Mouse (Mus musculus) lung, adult 2 months (tissue): Measurements from ENCODE around the gene Zscan26. TPM values are rescaled to one million over a fixed set of nuclear protein-coding genes. Genes with fewer than 3 reads are reported as not detected.
A peak's percentile ranks its signal among the peaks of the same experiment; 100 is the strongest.
"Not testable (repeated sequence)": the region's sequence is repeated elsewhere in the genome, so short reads cannot be mapped to it uniquely, and the experiment has no call there.

Experiments
- DNase-seq: peaks from one replicate; pipeline ENCODE4 v3.0.0; 2022
- H3K4me1 ChIP-seq: fragments of 200-500 bp; 2 replicates; pipeline ENCODE4 v1.6.1; 2011; ENCODE audit warnings: low read length; ENCODE audit not compliant: control insufficient read depth, insufficient read depth
- H3K4me3 ChIP-seq: fragments of 200-500 bp; replicated peaks from 2 replicates; pipeline ENCODE3; 2011; ENCODE audit warnings: low read depth, mild to moderate bottlenecking, control low read depth, low read length; ENCODE audit errors: extremely low read depth
- CTCF ChIP-seq: fragments of 200-500 bp; IDR thresholded peaks from 2 replicates; pipeline ENCODE4 v1.5.1; 2011; ENCODE audit warnings: mild to moderate bottlenecking, low read length, control low read depth; ENCODE audit not compliant: insufficient read depth
- POLR2A ChIP-seq: fragments of 200-500 bp; IDR thresholded peaks from 2 replicates; pipeline ENCODE4 v1.6.1; 2011; ENCODE audit warnings: low read depth, mild to moderate bottlenecking, control low read depth, low read length, borderline replicate concordance; ENCODE audit errors: extremely low read depth
- WGBS: fragments of 180-500 bp; shearing (Covaris S2); methylation state at CpG from one replicate; pipeline ENCODE4 v1.1.7; 2018; 5-methylcytosine and 5-hydroxymethylcytosine counted together
- polyA plus RNA-seq: library from polyadenylated mRNA; depleted of rRNA; stranded (reverse); fragments of >200 nt; gene quantifications from 2 replicates; pipeline ENCODE4 v1.2.3, GENCODE M21; 2012

Zscan26 gene
- polyA plus RNA-seq, 1 experiment: 21.4 TPM

DNA sequence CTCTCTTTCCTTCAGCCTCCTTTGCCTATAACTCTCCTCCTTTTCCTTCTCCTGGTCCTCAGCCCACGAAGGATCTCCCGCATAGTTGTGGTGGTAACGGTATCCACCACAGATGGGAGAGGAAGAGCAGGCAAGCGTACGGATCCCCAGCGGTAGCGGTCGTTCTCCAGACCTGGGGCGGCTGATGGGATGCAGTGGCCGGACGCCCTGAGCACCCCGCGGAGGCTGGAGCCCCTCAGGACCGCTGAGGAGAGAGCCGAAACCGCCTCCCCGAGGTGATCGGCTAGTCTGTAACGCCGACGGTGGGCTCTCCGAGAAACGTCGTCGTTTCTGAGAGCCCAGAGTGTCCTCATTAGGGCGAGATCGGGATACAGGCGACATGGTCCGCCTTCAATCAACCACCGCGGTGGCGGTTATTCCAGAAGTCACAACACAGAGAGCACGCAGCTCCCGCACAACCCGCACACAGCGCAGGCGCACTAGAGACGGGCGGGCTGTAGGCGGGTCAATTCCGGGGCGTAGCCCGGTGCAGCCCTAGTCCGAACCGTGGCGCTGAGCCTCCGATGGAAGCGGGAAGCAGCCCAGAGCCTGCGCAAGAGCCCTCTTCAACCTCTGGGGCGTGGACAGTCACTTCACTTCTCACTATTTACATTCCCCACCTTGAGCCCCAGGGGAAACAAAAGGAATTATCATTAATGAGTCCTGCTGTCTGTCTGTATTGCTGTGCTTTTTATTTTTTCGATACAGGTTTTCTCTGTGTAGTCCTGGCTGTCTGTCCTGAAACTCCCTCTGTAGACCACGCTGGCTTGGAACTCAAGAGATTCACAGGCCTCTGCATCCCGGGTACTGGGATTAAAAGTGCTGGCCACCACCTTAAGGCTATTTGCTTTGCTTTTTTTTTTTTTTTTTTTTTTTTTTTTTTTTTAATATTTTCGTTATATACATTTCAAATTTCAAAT is 14.8 kb upstream of the Zscan26 start, which contains the start of gene Nkapl:
Gene Nkapl (minus strand): TSS at position 449 of the 959 bp plus-strand sequence.
- peak within 1 kb of the TSS; percentile 78 for H3K4me3 ChIP-seq
- peak; percentile 77 for DNase-seq
- peak; percentile 92 for TF ChIP-seq POLR2A
- TF ChIP-seq CTCF: no peak
- no peaks in the 10 kb centered on the region for H3K4me1 ChIP-seq
- 1% methylated on average over 54 of the region's 54 CpGs for WGBS

DNA sequence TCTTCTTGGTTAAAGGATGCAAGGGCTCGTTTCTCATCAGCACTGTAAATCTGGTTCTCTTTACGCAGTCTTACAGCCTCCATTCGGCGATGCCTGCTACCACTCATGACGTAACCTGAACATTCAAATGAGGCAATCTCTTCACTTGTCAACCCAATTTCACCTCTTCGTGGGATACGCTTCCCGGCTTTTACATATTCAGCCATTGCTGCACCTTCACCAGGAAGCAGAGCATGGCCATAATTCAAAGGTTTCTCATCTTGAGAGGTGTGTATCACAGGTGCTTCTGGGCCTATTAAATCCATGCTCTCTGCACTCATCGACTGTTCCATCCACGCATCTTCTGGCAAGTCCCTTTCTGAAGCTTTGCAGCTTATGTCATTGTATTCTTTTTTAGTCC is 13.8 kb upstream of the Zscan26 start:
- WGBS: 88% methylated on average over 10 of the region's 10 CpGs
- Histone ChIP-seq H3K4me3 (no peak overlapping the region), H3K4me1 (no peaks in the 10 kb centered on the region)
- DNase-seq: no peak
- TF ChIP-seq CTCF (no peak), POLR2A (no peak)

DNA sequence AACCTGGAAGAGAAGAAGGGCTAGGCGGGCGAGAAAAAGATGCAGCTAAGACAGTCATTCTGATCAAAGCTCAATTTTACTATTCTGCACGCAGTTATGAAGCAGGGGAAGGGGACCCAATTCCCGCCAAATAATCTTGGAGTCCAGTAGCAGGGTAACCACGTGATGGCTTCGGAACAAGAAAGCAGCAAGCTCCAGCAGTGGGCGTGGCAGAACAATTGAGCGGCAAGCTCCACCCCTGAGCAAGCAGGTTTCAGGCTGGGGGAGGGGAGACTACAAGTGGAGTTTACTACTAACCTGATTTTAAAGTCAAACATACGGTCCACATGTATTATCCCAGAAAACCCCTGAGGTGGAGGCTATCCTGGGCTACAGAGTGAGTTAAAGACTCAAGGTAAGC is 9.0 kb upstream of the Zscan26 start:
- not testable (repeated sequence) for DNase-seq, H3K4me1 ChIP-seq, H3K4me3 ChIP-seq
- WGBS: 56% methylated on average over 9 of the region's 9 CpGs

DNA sequence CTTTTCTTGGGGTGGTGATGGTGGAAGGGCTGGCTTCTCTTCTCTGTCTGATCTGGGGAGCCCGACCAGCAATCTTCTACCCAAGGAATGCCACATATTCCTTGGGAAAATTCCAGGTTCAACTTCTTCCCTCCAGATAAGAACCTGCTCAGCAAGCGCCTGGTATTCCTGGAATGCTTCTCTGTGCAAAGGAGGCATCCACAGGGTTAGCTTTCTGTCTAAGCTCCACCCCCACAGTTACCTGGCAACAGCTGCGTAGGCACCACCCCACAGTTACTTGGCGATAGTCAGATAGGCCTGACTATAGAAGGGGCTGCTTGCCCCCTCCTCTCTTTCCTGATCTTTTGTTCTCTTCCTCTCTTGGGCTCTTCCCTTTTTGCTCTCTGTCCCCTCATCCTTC is 2.8 kb upstream of the Zscan26 start:
- H3K4me3 ChIP-seq: no peak overlapping the region
- WGBS: 15% methylated on average over 4 of the region's 4 CpGs
- no peak for TF ChIP-seq CTCF
- no peak for TF ChIP-seq POLR2A
- peak; percentile 28 for DNase-seq
- H3K4me1 ChIP-seq: 0 out of 2 replicates have a peak, but pooled peaks cover 2% of the 10 kb centered on the region

DNA sequence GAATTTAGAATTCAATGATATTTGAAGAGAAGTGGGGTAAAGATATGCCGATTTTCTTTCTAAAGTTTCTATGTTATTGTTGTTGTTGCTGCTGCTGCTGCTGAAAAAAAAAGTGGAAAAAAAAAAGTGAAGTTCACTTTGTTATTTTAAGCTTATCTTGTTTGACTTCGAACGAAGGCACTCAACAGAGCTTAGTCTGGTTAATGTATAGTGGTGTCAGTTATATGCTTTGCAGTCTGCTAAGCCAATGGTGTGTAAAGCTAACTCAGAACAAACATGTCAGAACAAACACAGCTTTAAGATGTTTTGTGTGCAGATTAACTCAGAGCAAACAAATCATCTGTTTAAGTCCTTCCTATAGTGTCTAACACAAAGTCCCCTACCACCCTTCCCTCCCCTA is 603 bp upstream of the Zscan26 start:
- Histone ChIP-seq H3K4me1 (peaks cover 4% of the 10 kb centered on the region; the same call in 1 of the 2 replicates), H3K4me3 (no peak overlapping the region)
- WGBS: 65% methylated on average over 3 of the region's 3 CpGs
- no peak for TF ChIP-seq CTCF
- no peak for TF ChIP-seq POLR2A
- DNase-seq: no peak

DNA sequence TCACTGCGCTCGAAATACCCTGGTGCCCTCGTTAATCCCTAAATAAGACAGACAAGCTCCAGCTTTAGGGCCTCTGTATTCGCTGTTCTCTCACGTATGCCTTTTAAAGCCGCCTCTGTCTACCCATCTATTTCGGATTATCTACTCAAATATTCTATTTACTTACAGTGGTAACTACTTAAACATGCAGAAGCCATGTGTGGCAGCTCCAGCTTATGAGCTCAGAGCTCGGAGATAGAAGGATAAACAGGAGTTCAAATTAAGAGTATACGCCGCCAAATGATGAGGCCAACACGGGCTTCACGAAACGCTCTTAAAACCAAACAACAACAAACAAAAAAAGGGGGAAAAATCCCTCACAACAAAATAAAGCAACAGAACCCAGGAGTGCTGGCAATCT is 488 bp downstream of the Zscan26 start:
- peaks cover 4% of the 10 kb centered on the region; the same call in 1 of the 2 replicates for H3K4me1 ChIP-seq
- H3K4me3 ChIP-seq: peak overlapping the region; percentile 100
- TF ChIP-seq CTCF (no peak), POLR2A (no peak)
- 2% methylated on average over 13 of the region's 13 CpGs for WGBS
- no peak for DNase-seq

DNA sequence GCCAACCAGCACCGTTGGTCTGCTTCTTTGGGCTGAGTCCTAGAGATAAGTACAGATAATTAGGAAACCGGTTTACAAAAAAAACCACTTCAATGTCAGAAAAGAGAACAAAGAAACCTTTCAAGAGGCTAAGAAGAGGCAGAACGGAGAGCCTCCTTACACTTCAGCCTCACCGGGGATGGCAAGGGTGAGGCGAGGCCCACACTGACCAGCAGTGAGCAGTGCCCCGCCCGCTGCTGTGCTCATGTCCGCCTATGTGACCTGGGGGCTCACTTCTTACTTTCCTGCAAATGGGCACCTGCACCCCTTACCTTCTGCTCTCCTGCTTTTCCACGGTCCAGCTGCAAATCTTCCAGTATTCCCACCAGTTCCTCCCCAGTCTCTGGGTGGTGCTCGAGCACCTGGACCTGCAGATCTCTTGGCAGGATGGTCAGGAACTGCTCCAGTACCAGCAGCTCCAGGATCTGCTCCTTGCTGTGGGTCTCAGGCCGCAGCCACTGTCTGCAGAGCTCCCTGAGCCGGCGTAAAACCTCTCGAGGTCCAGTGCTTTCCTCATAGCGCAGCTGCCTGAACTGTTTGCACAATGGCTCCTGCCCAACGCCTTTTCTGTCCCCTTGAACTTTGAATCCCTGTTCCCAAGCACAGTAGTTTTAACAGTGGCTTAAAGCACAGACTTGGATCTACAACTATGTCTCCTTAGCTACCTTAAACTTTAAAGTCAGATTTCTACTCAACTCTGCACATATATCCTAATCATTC is 5.5 kb downstream of the Zscan26 start:
- peaks cover 4% of the 10 kb centered on the region; the same call in 1 of the 2 replicates for H3K4me1 ChIP-seq
- DNase-seq: no peak
- no peak for TF ChIP-seq CTCF
- 75% methylated on average over 16 of the region's 16 CpGs for WGBS
- no peak overlapping the region for H3K4me3 ChIP-seq

DNA sequence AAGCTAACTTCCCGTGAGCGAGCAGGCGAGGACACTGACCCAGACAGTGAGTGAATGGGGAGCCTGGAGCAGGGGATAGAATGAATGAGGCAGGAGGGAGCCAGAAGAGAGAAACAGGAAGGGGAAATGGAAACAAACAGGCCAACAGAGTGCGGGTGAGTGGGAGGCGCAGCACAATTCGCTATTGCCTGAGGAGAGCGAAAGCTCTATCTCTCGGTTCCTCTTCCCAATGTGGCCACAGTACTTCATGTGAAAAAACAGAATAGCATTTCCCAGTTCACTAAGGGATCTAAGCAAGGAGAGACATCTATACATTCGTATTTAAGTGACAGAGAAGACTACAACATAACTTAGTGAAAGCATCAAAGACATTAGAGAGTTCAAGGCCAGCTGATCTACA is 6.7 kb downstream of the Zscan26 start:
- WGBS: 72% methylated on average over 9 of the region's 9 CpGs
- TF ChIP-seq POLR2A (no peak), CTCF (no peak)
- H3K4me1 ChIP-seq: peaks cover 2% of the 10 kb centered on the region; the same call in 1 of the 2 replicates
- DNase-seq: no peak
- H3K4me3 ChIP-seq: no peak overlapping the region

DNA sequence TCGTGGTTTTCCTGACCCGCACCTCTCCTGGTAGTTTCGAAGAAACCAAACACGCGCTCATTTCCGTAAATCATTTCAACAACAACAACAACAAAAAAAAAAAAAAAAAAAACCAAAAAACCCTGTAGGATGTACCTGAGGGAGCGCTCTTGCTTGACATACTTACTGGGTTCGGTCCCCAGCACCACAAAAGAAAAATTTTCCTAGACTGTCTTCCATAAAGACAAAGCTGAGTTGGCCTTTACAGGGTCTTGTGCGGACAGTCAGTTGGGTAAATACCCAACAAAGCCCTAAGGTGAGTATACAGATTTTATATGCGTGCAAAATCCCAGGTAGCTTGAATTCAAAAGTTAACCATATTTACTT is 12.3 kb downstream of the Zscan26 start:
- WGBS: 17% methylated on average over 10 of the region's 10 CpGs

More for the DNA sequence above, 12.3 kb downstream of the Zscan26 start:
- TF ChIP-seq CTCF: no peak
- TF ChIP-seq POLR2A: no peak
- peak overlapping the region; percentile 66 for H3K4me3 ChIP-seq
- DNase-seq: no peak
- peaks cover 5% of the 10 kb centered on the region for H3K4me1 ChIP-seq
